ENCODE assay signal across 12 mouse cellular contexts in genomic region chr10:13172798-13173221, GRCm38 (mm10). TPM values are rescaled to one million over a fixed set of nuclear protein-coding genes. Genes with fewer than 3 reads are reported as not detected.
DNase-seq lines count a peak whose midpoint lies in the region; ATAC-seq and TF ChIP-seq lines count a peak whose summit lies in the region.
"Had no signal": no experiment of that assay in that cellular context is flagged by ENCODE, and none has a peak within 500 bp of the region (broad histone marks: within the 10 kb centered on the region; RNA-seq: fewer than 3 reads in every experiment).

No protein-coding gene starts in this region.

- 0 out of 2 replicates have a peak, but pooled peaks cover 6% of the 10 kb centered on the region for H3K4me1 ChIP-seq in stomach, postnatal 0 days (replicated peaks; ENCODE audit: control insufficient read depth, insufficient read depth)

- no peak overlapping the region for H3K4me3 ChIP-seq in stomach, postnatal 0 days (ENCODE audit: low read depth, low read length)

- H3K27ac ChIP-seq in stomach, postnatal 0 days (replicated peaks): peak overlapping the region; percentile 46; the same call in 1 of the 2 replicates
- H3K27ac ChIP-seq: liver, embryonic 14.5 days had no signal

- intact Hi-C loops in heart, postnatal 14 days (cut with DNase I): no loop called here

- TF ChIP-seq CTCF in stomach, postnatal 0 days (IDR thresholded peaks at IDR 0.05; ENCODE audit: low read depth): no peak

- no peak overlapping the region for H3K4me2 ChIP-seq in stomach, postnatal 0 days (replicated peaks; ENCODE audit: low read depth)

- ATAC-seq in stomach, postnatal 0 days (ENCODE audit: low FRiP score, low TSS enrichment): peak; percentile 69; the same call in 1 of the 2 replicates

- 38% methylated on average over 10 of the region's 10 CpGs for WGBS in stomach, postnatal 0 days

- no peak for TF ChIP-seq EP300 in stomach, postnatal 0 days (optimal IDR thresholded peaks at IDR 0.05)

- H3K27me3 ChIP-seq in stomach, postnatal 0 days (ENCODE audit: control insufficient read depth, insufficient read depth, low read length): no peaks in the 10 kb centered on the region

- H3K36me3 ChIP-seq in stomach, postnatal 0 days (ENCODE audit: control insufficient read depth, insufficient read depth, low read length): no peaks in the 10 kb centered on the region

- H3K9me3 ChIP-seq in stomach, postnatal 0 days (ENCODE audit: control insufficient read depth, low read length): no peaks in the 10 kb centered on the region

- peak; percentile 86 for DNase-seq in heart, adult 11 months
- no peak for DNase-seq in heart, adult 9 months (ENCODE audit: low spot score in 2 of 2)
- peak; percentile 14 for DNase-seq in thymus, postnatal 0 days (ENCODE audit: low spot score)
- no peak for DNase-seq in thymus, adult 18-20 months
- peak; percentile 9 to 23 for DNase-seq in heart, postnatal 14 days
- DNase-seq in stomach, postnatal 0 days (ENCODE audit: low spot score): peak; percentile 26
- DNase-seq in retina, postnatal 1 day: no peak
- no peak for DNase-seq in cerebellum, adult 11-12 months

- no peak overlapping the region for H3K9ac ChIP-seq in stomach, postnatal 0 days (ENCODE audit: low read length)
- H3K9ac ChIP-seq: liver, embryonic 14.5 days had no signal

RNA-seq across cellular contexts. Expression of gene Zc2hc1b, which starts 5.0 kb away (rescaled TPM):
- not detected in 2 replicates for polyA plus RNA-seq in thymus, postnatal 0 days (2015; fragmentation: Nextera tagmentation; extraction: Ambion mirVana)
- not detected for total RNA-seq in heart, postnatal 14 days (2021)
- not detected in 2 replicates for polyA plus RNA-seq in stomach, postnatal 0 days (2015; fragmentation: Nextera tagmentation; extraction: Ambion mirVana)
- polyA plus RNA-seq: C2C12; gonadal fat pad, adult 2 months; liver, embryonic 14.5 days; neural tube, embryonic 11.5 days had no signal

RNA-seq across cellular contexts. Expression of gene Ltv1, which starts 20.2 kb away (rescaled TPM):
- polyA plus RNA-seq in thymus, postnatal 0 days (2015; fragmentation: Nextera tagmentation; extraction: Ambion mirVana): 60.4 and 63.2 TPM in 2 replicates
- 10 to 100 TPM; 19.9 to 20.1 TPM for total RNA-seq in heart, postnatal 14 days (2021)
- polyA plus RNA-seq in stomach, postnatal 0 days (2015; fragmentation: Nextera tagmentation; extraction: Ambion mirVana): 58.2 and 63.1 TPM in 2 replicates

Comparison
In these comparisons a context has a peak if more than half of its experiments do, and no peak if none do; other contexts are left out.
1. DNase-seq: peak in heart, adult 11 months (single experiment), thymus, postnatal 0 days (single experiment), heart, postnatal 14 days (2 of 2) and stomach, postnatal 0 days (single experiment); none in heart, adult 9 months (0 of 2), thymus, adult 18-20 months (0 of 2), retina, postnatal 1 day (single experiment) and cerebellum, adult 11-12 months (single experiment).